Mouse (Mus musculus): ENCODE measurements at regions not wholly inside any gene's neighbourhood (a gene's known extent, or its start where the extent isn't known, plus 50 kb on each side); places are given as distances from the start of the nearest gene placed in this dataset.

GRCm38 (mm10) chr13:115671685-115672084 lies 569.9 kb upstream of the Itga1 start:
- no peak for DNase-seq (ENCODE audit: low spot score)

- no peak for DNase-seq (ENCODE audit: low spot score)
These were observed 567.8 kb upstream of the Itga1 start for GRCm38 (mm10) chr13:115669516-115669915.

DNA sequence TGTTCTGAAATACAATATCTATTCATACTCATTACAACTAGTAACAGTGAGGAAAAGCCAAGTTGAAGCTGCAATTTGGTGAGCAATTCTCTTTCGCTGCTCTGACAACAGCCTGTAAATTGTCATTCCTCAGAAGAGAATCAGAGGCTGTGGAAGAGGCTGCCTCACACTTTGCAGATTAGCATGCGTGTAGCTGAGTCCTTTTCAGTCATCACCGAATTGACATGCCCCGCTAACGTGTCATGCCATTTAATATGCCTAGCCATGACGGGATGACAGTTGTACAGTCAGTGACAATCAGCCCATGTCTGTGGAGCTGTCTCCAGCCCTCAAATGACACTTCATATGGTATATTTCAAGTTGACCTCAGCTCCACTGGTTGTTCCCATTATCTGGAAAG lies 553.4 kb upstream of the Itga1 start:
- DNase-seq (ENCODE audit: low spot score): no peak

DNA sequence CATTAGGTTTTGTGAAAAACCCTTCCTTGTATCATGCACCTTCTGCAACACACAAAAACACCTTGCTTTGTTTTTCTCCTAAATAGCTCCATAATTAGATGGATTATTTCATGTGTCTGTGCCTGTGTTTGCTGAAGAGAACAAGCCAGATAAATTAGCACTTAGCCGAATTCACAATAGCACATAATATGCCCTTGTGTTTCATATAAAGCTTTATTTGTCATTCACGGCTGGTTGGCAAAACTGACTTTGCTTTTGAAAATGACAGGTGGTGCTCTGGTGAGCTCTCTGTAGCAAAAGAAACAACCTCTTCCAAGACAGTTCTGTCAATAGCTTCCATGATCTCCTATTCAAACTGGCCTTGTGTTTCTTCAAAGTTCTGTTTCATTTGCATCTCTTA lies 551.2 kb upstream of the Itga1 start:
- no peak for DNase-seq (ENCODE audit: low spot score)

DNA sequence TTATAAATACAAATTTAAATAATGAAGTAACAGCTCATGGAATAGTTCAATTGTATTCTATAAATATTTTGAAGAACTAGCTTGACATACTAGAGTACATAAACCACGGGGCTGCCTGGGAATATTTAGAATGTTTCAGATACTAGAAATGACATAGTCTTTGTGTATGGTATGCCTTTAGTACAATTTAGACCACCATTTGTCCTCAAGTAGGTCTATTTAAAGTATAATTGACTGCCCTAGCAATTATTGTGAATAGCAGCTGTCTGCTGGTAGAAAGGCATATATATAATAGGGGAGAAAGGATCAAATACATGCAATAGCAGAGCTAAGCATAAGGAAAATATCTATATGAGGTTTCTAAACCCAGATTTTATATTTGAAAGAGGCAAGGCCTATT lies 550.6 kb upstream of the Itga1 start:
- no peak for DNase-seq (ENCODE audit: low spot score)

GRCm38 (mm10) chr13:115631410-115632105 lies 529.8 kb upstream of the Itga1 start:
- no peak for DNase-seq (ENCODE audit: low spot score)

DNA sequence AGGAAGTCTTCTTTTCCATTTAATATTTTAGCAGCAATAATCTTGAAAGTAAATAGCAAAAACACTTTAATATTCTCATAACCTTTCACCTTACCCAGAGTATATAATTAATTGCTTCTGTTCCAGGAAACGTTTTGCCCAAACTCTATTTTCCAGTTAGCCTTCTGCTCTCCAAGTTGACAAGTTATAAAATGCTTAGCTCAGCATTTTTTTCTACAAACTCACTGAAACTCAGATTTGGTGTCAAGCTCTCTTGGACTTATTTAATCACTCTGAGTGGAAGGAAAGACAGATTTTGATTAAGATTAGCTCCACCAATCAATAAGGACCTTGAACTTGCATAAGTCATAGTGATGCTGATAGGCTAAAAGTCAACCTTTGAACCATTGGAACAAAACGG lies 528.8 kb upstream of the Itga1 start:
- no peak for DNase-seq (ENCODE audit: low spot score)

- no peak for DNase-seq (ENCODE audit: low spot score)
These were observed 511.4 kb upstream of the Itga1 start for GRCm38 (mm10) chr13:115613174-115613573.

DNA sequence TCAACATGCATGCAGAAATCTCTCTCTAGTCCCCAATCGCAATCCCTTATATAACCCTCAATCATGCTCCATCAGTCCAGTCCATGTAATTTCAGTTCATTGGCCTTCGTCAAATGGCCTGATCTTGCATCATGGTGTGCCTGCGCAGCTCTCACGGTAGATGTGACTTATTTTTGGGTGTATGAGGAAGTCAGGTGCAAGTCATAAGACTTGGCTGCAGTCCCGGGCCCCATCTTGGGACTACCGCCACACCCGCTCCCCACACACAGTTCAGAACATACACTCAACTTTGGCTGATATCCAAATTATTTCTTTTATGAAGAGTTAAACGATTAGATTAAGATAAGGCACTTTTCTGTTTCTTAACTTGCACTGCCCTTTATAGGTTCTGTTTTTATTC lies 504.7 kb upstream of the Itga1 start:
- no peak for DNase-seq (ENCODE audit: low spot score)

- DNase-seq (ENCODE audit: low spot score): no peak
These were observed 493.4 kb upstream of the Itga1 start for GRCm38 (mm10) chr13:115595126-115595671.

GRCm38 (mm10) chr13:115575967-115576366 lies 474.2 kb upstream of the Itga1 start:
- no peak for DNase-seq (ENCODE audit: low spot score)

DNA sequence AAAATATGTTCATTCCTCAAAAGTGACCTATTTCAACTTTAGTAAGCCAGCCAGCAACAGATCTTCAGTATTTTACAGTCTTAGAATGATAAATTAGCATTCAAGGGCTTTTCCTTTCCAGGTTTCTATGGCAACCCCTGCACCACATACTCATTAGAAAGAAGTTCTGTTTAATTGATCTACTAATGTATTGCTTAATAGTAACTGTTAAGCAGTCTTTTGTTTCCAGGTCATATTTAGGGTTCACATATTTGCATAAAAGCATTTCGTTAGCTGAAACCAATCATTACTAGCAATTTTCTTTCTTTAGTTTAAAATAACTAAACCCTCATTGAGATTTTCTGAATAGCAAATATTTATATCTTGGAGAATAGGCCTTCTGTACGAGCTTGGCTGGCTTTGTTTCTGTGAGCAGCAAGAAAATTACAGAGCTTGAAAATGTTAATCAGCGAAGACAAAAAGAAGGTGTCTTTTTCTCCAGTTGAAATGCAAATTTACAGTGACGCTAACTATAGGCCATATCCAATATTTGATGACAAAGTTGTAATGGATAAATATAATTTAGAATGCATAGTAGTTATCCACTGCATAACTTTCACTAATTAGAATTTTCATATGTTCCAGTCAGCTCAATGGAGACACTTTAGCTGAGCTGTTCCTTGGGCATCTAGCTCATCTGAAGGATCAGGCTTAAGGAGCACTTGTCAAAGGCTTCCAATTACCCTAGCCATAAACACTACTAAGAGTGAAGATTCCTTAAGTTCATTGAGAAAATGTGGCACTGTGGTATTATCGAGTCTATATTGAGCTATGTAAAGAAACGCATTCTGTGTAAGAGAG lies 473.5 kb upstream of the Itga1 start:
- no peak for DNase-seq (ENCODE audit: low spot score)

DNA sequence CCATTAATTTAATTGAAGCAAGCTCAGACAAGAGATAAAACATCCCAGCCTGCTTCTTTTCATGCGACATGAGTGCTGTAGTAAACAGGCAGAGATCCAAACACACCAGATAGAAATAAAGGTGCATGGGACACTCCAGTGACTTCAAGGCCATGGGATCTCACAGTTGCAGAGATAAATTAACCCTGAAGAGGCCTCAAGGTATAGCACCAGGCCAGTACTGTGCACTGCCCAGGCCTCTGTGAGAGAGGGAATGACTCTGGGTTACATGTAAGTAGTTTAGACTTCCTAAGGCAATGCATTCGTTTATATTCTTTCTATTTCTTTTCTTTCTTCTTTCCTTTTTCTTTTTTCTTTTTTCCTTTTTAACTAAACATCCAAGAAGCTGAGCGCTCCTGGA lies 439.4 kb upstream of the Itga1 start:
- DNase-seq (ENCODE audit: low spot score): no peak

DNA sequence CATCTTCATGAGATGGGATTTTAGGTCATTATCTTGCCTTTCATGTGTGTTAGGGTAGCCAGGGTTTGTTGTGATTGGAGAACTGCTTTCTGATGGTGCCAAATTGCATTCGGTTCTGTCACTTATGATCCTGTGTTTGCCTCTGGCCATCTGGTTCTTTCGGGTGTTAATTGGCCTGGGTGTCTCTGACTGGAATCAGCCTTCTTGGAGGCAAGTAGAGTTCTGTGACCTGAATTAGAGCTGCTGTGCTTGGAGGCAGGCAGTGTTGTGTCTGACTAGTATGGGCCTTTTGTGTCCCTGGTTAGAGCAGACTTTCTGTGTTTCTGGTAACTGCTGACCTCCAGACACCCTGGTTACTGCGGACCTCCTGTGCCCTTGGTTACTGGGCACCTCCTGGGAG lies 434.1 kb upstream of the Itga1 start:
- no peak for DNase-seq (ENCODE audit: low spot score)

- DNase-seq (ENCODE audit: low spot score): no peak
These were observed 412.1 kb upstream of the Itga1 start for GRCm38 (mm10) chr13:115513914-115514313.

- DNase-seq (ENCODE audit: low spot score): no peak
These were observed 410.4 kb upstream of the Itga1 start for GRCm38 (mm10) chr13:115512214-115512613.

DNA sequence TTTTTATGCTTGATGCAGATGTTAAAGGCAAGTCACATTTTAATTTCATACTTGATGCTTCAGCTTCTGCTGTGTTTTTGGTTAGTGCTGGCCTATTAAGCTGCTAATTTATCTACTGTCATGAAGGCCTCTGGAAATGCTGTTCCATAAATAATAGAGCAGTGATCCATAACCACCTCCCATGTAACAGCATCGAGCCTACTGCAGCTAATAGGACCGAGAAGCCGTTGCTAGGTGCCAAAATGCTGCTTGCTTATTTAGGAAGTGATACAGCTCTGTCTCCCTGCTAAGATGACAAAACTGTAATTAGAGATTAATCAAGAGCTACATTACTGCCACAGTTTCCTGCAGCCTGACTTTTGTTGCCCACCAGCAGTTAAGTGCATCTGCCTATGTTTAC lies 406.9 kb upstream of the Itga1 start:
- no peak for DNase-seq (ENCODE audit: low spot score)

GRCm38 (mm10) chr13:115494399-115494798 lies 392.6 kb upstream of the Itga1 start:
- no peak for DNase-seq (ENCODE audit: low spot score)

DNA sequence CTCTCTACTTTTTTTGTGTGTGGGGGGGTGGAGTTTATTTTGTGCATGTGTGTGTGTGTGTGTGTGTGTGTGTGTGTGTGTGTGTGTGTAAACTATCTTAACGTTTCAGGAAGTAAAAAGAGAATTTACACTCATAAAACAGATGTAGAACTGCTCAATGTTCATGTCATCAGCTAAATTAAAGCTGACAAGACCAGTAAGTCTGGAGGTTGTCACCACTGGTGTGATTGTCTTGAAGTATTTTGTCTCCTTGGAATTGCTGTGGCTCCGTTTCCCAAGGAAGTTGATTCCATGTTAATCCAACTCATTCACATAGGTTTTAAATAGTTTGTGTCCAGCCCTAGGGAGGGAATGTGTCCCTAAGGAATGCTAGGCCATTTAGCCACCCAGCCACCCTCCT lies 374.1 kb upstream of the Itga1 start:
- no peak for DNase-seq (ENCODE audit: low spot score)

DNA sequence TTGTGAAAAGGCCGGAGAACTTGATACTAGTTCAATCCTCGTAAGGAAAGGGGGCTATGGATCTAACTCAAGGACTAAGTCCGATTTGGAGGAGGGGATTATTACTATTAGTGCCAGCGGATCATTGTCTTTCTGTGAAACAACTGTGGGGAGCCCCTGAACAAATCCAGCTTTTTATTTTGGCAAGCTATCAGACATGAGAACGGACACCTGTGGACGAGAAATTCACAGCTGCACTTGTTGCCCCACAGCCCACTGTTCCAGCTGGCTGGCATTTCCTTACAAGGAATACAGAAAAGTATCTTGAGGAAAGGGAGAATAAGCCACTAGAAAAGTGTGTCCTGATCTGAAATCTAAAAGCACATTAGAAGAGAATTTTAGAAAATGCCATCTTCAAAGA lies 363.9 kb upstream of the Itga1 start:
- no peak for DNase-seq (ENCODE audit: low spot score)

DNA sequence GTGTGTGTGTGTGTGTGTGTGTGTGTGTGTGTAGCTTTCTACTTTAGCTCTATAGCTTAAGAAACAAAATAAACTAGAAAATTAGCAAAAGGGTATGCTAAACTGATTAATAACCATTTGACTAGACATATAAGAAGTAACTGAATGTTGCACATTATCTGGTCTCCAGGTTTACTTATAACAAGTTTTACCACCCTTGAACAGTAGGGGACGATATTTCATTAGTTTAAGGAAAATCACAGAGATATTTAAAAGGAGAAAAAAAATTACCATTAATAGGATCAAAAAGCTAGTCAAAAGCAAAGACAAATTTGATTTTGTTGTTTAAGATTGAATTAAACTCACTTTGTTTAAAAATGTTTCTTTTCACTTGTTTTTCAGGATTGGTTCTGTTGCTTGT lies 349.5 kb upstream of the Itga1 start:
- DNase-seq (ENCODE audit: low spot score): no peak

- DNase-seq (ENCODE audit: low spot score): no peak
These were observed 325.6 kb upstream of the Itga1 start for GRCm38 (mm10) chr13:115427091-115428033.

Measured in ovary, adult 18-20 months (tissue).